Mouse (Mus musculus): Measurements from ENCODE around the gene Chd9. TPM values are rescaled to one million over a fixed set of nuclear protein-coding genes. Genes with fewer than 3 reads are reported as not detected.

Gene Chd9
- polyA plus RNA-seq, 1 experiment from 2014 or later = 72.5 TPM

- no peak overlapping the region for H3K9ac ChIP-seq (ENCODE audit: low read depth, low read length)
- H3K4me3 ChIP-seq (ENCODE audit: low read depth, low read length) = no peak overlapping the region
- no peaks in the 10 kb centered on the region for H3K36me3 ChIP-seq (ENCODE audit: control insufficient read depth, insufficient read depth, low read length)
- H3K27ac ChIP-seq (ENCODE audit: low read depth, low read length) = no peak overlapping the region
- WGBS = 93% methylated on average over 4 of the region's 4 CpGs
- DNase-seq (ENCODE audit: low spot score) (no peak), ATAC-seq (ENCODE audit: low FRiP score) (no peak)
- no peaks in the 10 kb centered on the region for H3K27me3 ChIP-seq (ENCODE audit: control insufficient read depth, insufficient read depth, low read length)
- H3K4me1 ChIP-seq (replicated peaks; ENCODE audit: control insufficient read depth, insufficient read depth, low read length) = no peaks in the 10 kb centered on the region
- H3K9me3 ChIP-seq (ENCODE audit: control insufficient read depth, low read length) = no peaks in the 10 kb centered on the region
- H3K4me2 ChIP-seq (replicated peaks; ENCODE audit: low read depth, low read length) = no peak overlapping the region
Measured at GRCm38 (mm10) chr8:90959721-90960120, 131.6 kb downstream of the Chd9 start.

- H3K9me3 ChIP-seq (ENCODE audit: control insufficient read depth, low read length) = no peaks in the 10 kb centered on the region
- H3K27me3 ChIP-seq (ENCODE audit: control insufficient read depth, insufficient read depth, low read length) = no peaks in the 10 kb centered on the region
- H3K9ac ChIP-seq (ENCODE audit: low read depth, low read length) = no peak overlapping the region
- ATAC-seq (ENCODE audit: low FRiP score) = no peak
- no peak overlapping the region for H3K27ac ChIP-seq (ENCODE audit: low read depth, low read length)
- H3K4me1 ChIP-seq (replicated peaks; ENCODE audit: control insufficient read depth, insufficient read depth, low read length) = no peaks in the 10 kb centered on the region
- H3K36me3 ChIP-seq (ENCODE audit: control insufficient read depth, insufficient read depth, low read length) = no peaks in the 10 kb centered on the region
- H3K4me3 ChIP-seq (ENCODE audit: low read depth, low read length) = no peak overlapping the region
- 85% methylated on average over 4 of the region's 4 CpGs for WGBS
- no peak overlapping the region for H3K4me2 ChIP-seq (replicated peaks; ENCODE audit: low read depth, low read length)
- no peak for DNase-seq (ENCODE audit: low spot score)
Measured at GRCm38 (mm10) chr8:90961603-90962002, 133.5 kb downstream of the Chd9 start.

- no peak for ATAC-seq (ENCODE audit: low FRiP score)
- H3K27me3 ChIP-seq (ENCODE audit: control insufficient read depth, insufficient read depth, low read length) = no peaks in the 10 kb centered on the region
- WGBS = 88% methylated on average over 2 of the region's 2 CpGs
Measured at GRCm38 (mm10) chr8:90964044-90964443, 135.9 kb downstream of the Chd9 start.

GRCm38 (mm10) chr8:90965467-90966170, 137.5 kb downstream of the Chd9 start:
- H3K4me1 ChIP-seq (replicated peaks; ENCODE audit: control insufficient read depth, insufficient read depth, low read length) = no peaks in the 10 kb centered on the region
- no peak overlapping the region for H3K9ac ChIP-seq (ENCODE audit: low read depth, low read length)
- ATAC-seq (ENCODE audit: low FRiP score) (no peak), DNase-seq (ENCODE audit: low spot score) (no peak)
- no peaks in the 10 kb centered on the region for H3K9me3 ChIP-seq (ENCODE audit: control insufficient read depth, low read length)
- H3K27me3 ChIP-seq (ENCODE audit: control insufficient read depth, insufficient read depth, low read length) = no peaks in the 10 kb centered on the region
- no peak overlapping the region for H3K4me2 ChIP-seq (replicated peaks; ENCODE audit: low read depth, low read length)
- no peaks in the 10 kb centered on the region for H3K36me3 ChIP-seq (ENCODE audit: control insufficient read depth, insufficient read depth, low read length)
- 94% methylated on average over 9 of the region's 9 CpGs for WGBS
- no peak overlapping the region for H3K4me3 ChIP-seq (ENCODE audit: low read depth, low read length)
- H3K27ac ChIP-seq (ENCODE audit: low read depth, low read length) = no peak overlapping the region

More at GRCm38 (mm10) chr8:90964044-90964443, 135.9 kb downstream of the Chd9 start:
- Histone ChIP-seq H3K4me3 (ENCODE audit: low read depth, low read length) (no peak overlapping the region), H3K9me3 (ENCODE audit: control insufficient read depth, low read length) (no peaks in the 10 kb centered on the region), H3K9ac (ENCODE audit: low read depth, low read length) (no peak overlapping the region), H3K36me3 (ENCODE audit: control insufficient read depth, insufficient read depth, low read length) (no peaks in the 10 kb centered on the region), H3K4me1 (replicated peaks; ENCODE audit: control insufficient read depth, insufficient read depth, low read length) (no peaks in the 10 kb centered on the region), H3K27ac (ENCODE audit: low read depth, low read length) (no peak overlapping the region), H3K4me2 (replicated peaks; ENCODE audit: low read depth, low read length) (no peak overlapping the region)
- no peak for DNase-seq (ENCODE audit: low spot score)

GRCm38 (mm10) chr8:90968307-90968706, 140.2 kb downstream of the Chd9 start:
- H3K4me3 ChIP-seq (ENCODE audit: low read depth, low read length) = no peak overlapping the region
- WGBS = 95% methylated on average over 4 of the region's 4 CpGs
- no peak for ATAC-seq (ENCODE audit: low FRiP score)
- no peaks in the 10 kb centered on the region for H3K4me1 ChIP-seq (replicated peaks; ENCODE audit: control insufficient read depth, insufficient read depth, low read length)
- no peaks in the 10 kb centered on the region for H3K36me3 ChIP-seq (ENCODE audit: control insufficient read depth, insufficient read depth, low read length)
- no peaks in the 10 kb centered on the region for H3K27me3 ChIP-seq (ENCODE audit: control insufficient read depth, insufficient read depth, low read length)
- no peak overlapping the region for H3K4me2 ChIP-seq (replicated peaks; ENCODE audit: low read depth, low read length)
- no peaks in the 10 kb centered on the region for H3K9me3 ChIP-seq (ENCODE audit: control insufficient read depth, low read length)
- no peak overlapping the region for H3K27ac ChIP-seq (ENCODE audit: low read depth, low read length)
- DNase-seq (ENCODE audit: low spot score) = no peak
- no peak overlapping the region for H3K9ac ChIP-seq (ENCODE audit: low read depth, low read length)

GRCm38 (mm10) chr8:90976960-90977371, 148.8 kb downstream of the Chd9 start:
- H3K4me3 ChIP-seq (ENCODE audit: low read depth, low read length) = no peak overlapping the region
- H3K27ac ChIP-seq (ENCODE audit: low read depth, low read length) = no peak overlapping the region
- H3K27me3 ChIP-seq (ENCODE audit: control insufficient read depth, insufficient read depth, low read length) = no peaks in the 10 kb centered on the region
- H3K9ac ChIP-seq (ENCODE audit: low read depth, low read length) = no peak overlapping the region
- WGBS = 91% methylated on average over 8 of the region's 8 CpGs
- H3K4me2 ChIP-seq (replicated peaks; ENCODE audit: low read depth, low read length) = no peak overlapping the region
- no peaks in the 10 kb centered on the region for H3K9me3 ChIP-seq (ENCODE audit: control insufficient read depth, low read length)
- H3K36me3 ChIP-seq (ENCODE audit: control insufficient read depth, insufficient read depth, low read length) = no peaks in the 10 kb centered on the region
- no peaks in the 10 kb centered on the region for H3K4me1 ChIP-seq (replicated peaks; ENCODE audit: control insufficient read depth, insufficient read depth, low read length)
- no peak for DNase-seq (ENCODE audit: low spot score)
- ATAC-seq (ENCODE audit: low FRiP score) = no peak

GRCm38 (mm10) chr8:90978720-90979119, 150.6 kb downstream of the Chd9 start:
- H3K9ac ChIP-seq (ENCODE audit: low read depth, low read length) = no peak overlapping the region
- ATAC-seq (ENCODE audit: low FRiP score) (no peak), DNase-seq (ENCODE audit: low spot score) (no peak)
- peaks cover 3% of the 10 kb centered on the region; the same call in 1 of the 2 replicates for H3K36me3 ChIP-seq (ENCODE audit: control insufficient read depth, insufficient read depth, low read length)
- no peaks in the 10 kb centered on the region for H3K27me3 ChIP-seq (ENCODE audit: control insufficient read depth, insufficient read depth, low read length)
- 95% methylated on average over 3 of the region's 3 CpGs for WGBS
- no peaks in the 10 kb centered on the region for H3K4me1 ChIP-seq (replicated peaks; ENCODE audit: control insufficient read depth, insufficient read depth, low read length)
- H3K4me3 ChIP-seq (ENCODE audit: low read depth, low read length) = no peak overlapping the region
- H3K27ac ChIP-seq (ENCODE audit: low read depth, low read length) = no peak overlapping the region
- H3K4me2 ChIP-seq (replicated peaks; ENCODE audit: low read depth, low read length) = no peak overlapping the region
- H3K9me3 ChIP-seq (ENCODE audit: control insufficient read depth, low read length) = no peaks in the 10 kb centered on the region

- Histone ChIP-seq H3K4me2 (replicated peaks; ENCODE audit: low read depth, low read length) (no peak overlapping the region), H3K4me1 (replicated peaks; ENCODE audit: control insufficient read depth, insufficient read depth, low read length) (no peaks in the 10 kb centered on the region)
Measured at GRCm38 (mm10) chr8:90979295-90979694, 151.1 kb downstream of the Chd9 start.

GRCm38 (mm10) chr8:90982087-90982486, 153.9 kb downstream of the Chd9 start:
- DNase-seq (ENCODE audit: low spot score) = no peak
- ATAC-seq (ENCODE audit: low FRiP score) = no peak
- peaks cover 5% of the 10 kb centered on the region for H3K36me3 ChIP-seq (ENCODE audit: control insufficient read depth, insufficient read depth, low read length)

More at GRCm38 (mm10) chr8:90979295-90979694, 151.1 kb downstream of the Chd9 start:
- Histone ChIP-seq H3K27me3 (ENCODE audit: control insufficient read depth, insufficient read depth, low read length) (no peaks in the 10 kb centered on the region), H3K9ac (ENCODE audit: low read depth, low read length) (no peak overlapping the region), H3K36me3 (ENCODE audit: control insufficient read depth, insufficient read depth, low read length) (peaks cover 5% of the 10 kb centered on the region; the same call in 1 of the 2 replicates), H3K27ac (ENCODE audit: low read depth, low read length) (no peak overlapping the region), H3K9me3 (ENCODE audit: control insufficient read depth, low read length) (no peaks in the 10 kb centered on the region), H3K4me3 (ENCODE audit: low read depth, low read length) (no peak overlapping the region)
- DNase-seq (ENCODE audit: low spot score) (no peak), ATAC-seq (ENCODE audit: low FRiP score) (no peak)
- WGBS = 96% methylated on average over 5 of the region's 5 CpGs

More at GRCm38 (mm10) chr8:90982087-90982486, 153.9 kb downstream of the Chd9 start:
- H3K4me3 ChIP-seq (ENCODE audit: low read depth, low read length) = no peak overlapping the region
- no peaks in the 10 kb centered on the region for H3K9me3 ChIP-seq (ENCODE audit: control insufficient read depth, low read length)
- H3K27me3 ChIP-seq (ENCODE audit: control insufficient read depth, insufficient read depth, low read length) = no peaks in the 10 kb centered on the region
- no peak overlapping the region for H3K4me2 ChIP-seq (replicated peaks; ENCODE audit: low read depth, low read length)
- no peak overlapping the region for H3K27ac ChIP-seq (ENCODE audit: low read depth, low read length)
- H3K9ac ChIP-seq (ENCODE audit: low read depth, low read length) = no peak overlapping the region
- no peaks in the 10 kb centered on the region for H3K4me1 ChIP-seq (replicated peaks; ENCODE audit: control insufficient read depth, insufficient read depth, low read length)
- 91% methylated on average over 3 of the region's 3 CpGs for WGBS
